8 mouse cellular contexts compared by ENCODE assay signal in the genomic region with DNA sequence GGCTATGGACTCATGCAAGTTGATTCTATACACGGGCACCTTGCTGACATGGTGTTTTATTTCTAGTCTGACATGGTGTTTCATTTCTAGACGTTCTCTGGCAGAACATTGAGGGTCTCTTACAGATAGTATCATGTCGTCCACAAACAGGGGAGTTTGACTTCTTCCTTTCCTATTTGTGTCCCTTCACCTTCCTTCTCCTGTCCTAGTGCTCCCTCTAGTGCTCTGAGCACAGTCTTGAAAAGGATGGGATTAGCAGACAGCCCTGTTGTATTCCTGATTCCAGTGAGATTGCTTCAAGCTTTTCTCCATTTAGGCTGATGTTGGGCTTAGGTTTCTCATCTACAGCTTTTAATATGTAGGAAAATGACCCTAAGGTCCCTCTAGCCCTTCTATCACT. TPM values are rescaled to one million over a fixed set of nuclear protein-coding genes. Genes with fewer than 3 reads are reported as not detected.
A peak's percentile ranks its signal among the peaks of the same experiment; 100 is the strongest.
DNase-seq lines count a peak whose midpoint lies in the region; ATAC-seq and TF ChIP-seq lines count a peak whose summit lies in the region.

No protein-coding gene starts in this region.

- no peaks in the 10 kb centered on the region for H3K4me1 ChIP-seq in hindbrain, embryonic 13.5 days (replicated peaks)
- H3K4me1 ChIP-seq in hindbrain, embryonic 12.5 days: no peaks in the 10 kb centered on the region
- H3K4me1 ChIP-seq in forebrain, postnatal 0 days (ENCODE audit: insufficient read depth): no peaks in the 10 kb centered on the region

- no peak overlapping the region for H3K27ac ChIP-seq in hindbrain, embryonic 13.5 days
- H3K27ac ChIP-seq in hindbrain, embryonic 12.5 days: no peak overlapping the region
- no peak overlapping the region for H3K27ac ChIP-seq in forebrain, postnatal 0 days (ENCODE audit: low read depth, low read length)

- H3K27me3 ChIP-seq in hindbrain, embryonic 13.5 days: 0 out of 2 replicates have a peak, but pooled peaks cover 6% of the 10 kb centered on the region
- no peaks in the 10 kb centered on the region; the same call in 1 of the 2 replicates for H3K27me3 ChIP-seq in hindbrain, embryonic 12.5 days
- no peaks in the 10 kb centered on the region for H3K27me3 ChIP-seq in forebrain, postnatal 0 days (ENCODE audit: insufficient read depth, low read length)

- TF ChIP-seq CTCF in forebrain, postnatal 0 days (IDR thresholded peaks at IDR 0.05; ENCODE audit: low read depth): peak; percentile 94

- DNase-seq in right cerebral cortex, adult 2 months (ENCODE audit: low spot score in 2 of 2): peak; percentile 40 to 78
- DNase-seq in right cerebral cortex, postnatal 4 days: no peak
- peak; percentile 83 for DNase-seq in forebrain, postnatal 0 days
- DNase-seq in right cerebral cortex, postnatal 25 days: peak; percentile 37
- DNase-seq in spleen, adult 18-20 months: no peak
- no peak for DNase-seq in thymus, adult 18-20 months

- no peaks in the 10 kb centered on the region for H3K9me3 ChIP-seq in hindbrain, embryonic 13.5 days
- no peaks in the 10 kb centered on the region for H3K9me3 ChIP-seq in hindbrain, embryonic 12.5 days (replicated peaks)
- H3K9me3 ChIP-seq in forebrain, postnatal 0 days (ENCODE audit: low read length): no peaks in the 10 kb centered on the region

- no peaks in the 10 kb centered on the region for H3K36me3 ChIP-seq in hindbrain, embryonic 13.5 days
- H3K36me3 ChIP-seq in hindbrain, embryonic 12.5 days: no peaks in the 10 kb centered on the region
- no peaks in the 10 kb centered on the region for H3K36me3 ChIP-seq in forebrain, postnatal 0 days (ENCODE audit: insufficient read depth)

- ATAC-seq in hindbrain, embryonic 13.5 days (ENCODE audit: low FRiP score): 0 out of 2 replicates have a peak, but pooled peaks have one; percentile 62
- no peak for ATAC-seq in hindbrain, embryonic 12.5 days (ENCODE audit: low FRiP score)
- ATAC-seq in forebrain, postnatal 0 days: peak; percentile 80

- H3K4me2 ChIP-seq in hindbrain, embryonic 13.5 days: no peak overlapping the region
- H3K4me2 ChIP-seq in hindbrain, embryonic 12.5 days (replicated peaks): no peak overlapping the region
- no peak overlapping the region for H3K4me2 ChIP-seq in forebrain, postnatal 0 days (ENCODE audit: low read depth)

- H3K9ac ChIP-seq in hindbrain, embryonic 13.5 days: no peak overlapping the region
- no peak overlapping the region for H3K9ac ChIP-seq in hindbrain, embryonic 12.5 days
- H3K9ac ChIP-seq in forebrain, postnatal 0 days: no peak overlapping the region

- no peak overlapping the region for H3K4me3 ChIP-seq in hindbrain, embryonic 13.5 days
- no peak overlapping the region for H3K4me3 ChIP-seq in hindbrain, embryonic 12.5 days
- H3K4me3 ChIP-seq in forebrain, postnatal 0 days (ENCODE audit: low read depth, low read length): no peak overlapping the region

- WGBS in hindbrain, embryonic 13.5 days: 47% methylated on average over 3 of the region's 3 CpGs
- 42% methylated on average over 3 of the region's 3 CpGs for WGBS in hindbrain, embryonic 12.5 days
- WGBS in forebrain, postnatal 0 days: 30% methylated on average over 3 of the region's 3 CpGs

RNA-seq across cellular contexts. Expression of gene Elmod1, which starts 11.9 kb away (rescaled TPM):
- 18.4 and 19.7 TPM in 2 replicates for polyA plus RNA-seq in hindbrain, embryonic 13.5 days (2015; fragmentation: Nextera tagmentation; extraction: Ambion mirVana)
- 6.4 and 7.8 TPM in 2 replicates for polyA plus RNA-seq in hindbrain, embryonic 12.5 days (2016; fragmentation: Nextera tagmentation; extraction: Ambion mirVana)
- total RNA-seq in forebrain, postnatal 0 days (2014; rRNA removed): 114 and 134 TPM in 2 replicates
- 19.8 and 27.2 TPM in 2 replicates for polyA plus RNA-seq in forebrain, postnatal 0 days (2015; fragmentation: Nextera tagmentation; extraction: Ambion mirVana)

Comparison
In these comparisons a context has a peak if more than half of its experiments do, and no peak if none do; other contexts are left out.
1. DNase-seq: peak in right cerebral cortex, adult 2 months (2 of 2), forebrain, postnatal 0 days (single experiment) and right cerebral cortex, postnatal 25 days (single experiment); none in right cerebral cortex, postnatal 4 days (single experiment), spleen, adult 18-20 months (0 of 2) and thymus, adult 18-20 months (0 of 2).